ENCODE assay signal across 8 mouse cellular contexts in genomic region chr4:59548011-59548559, GRCm38 (mm10). TPM values are rescaled to one million over a fixed set of nuclear protein-coding genes. Genes with fewer than 3 reads are reported as not detected.
DNase-seq lines count a peak whose midpoint lies in the region; ATAC-seq and TF ChIP-seq lines count a peak whose summit lies in the region.

No protein-coding gene starts in this region.

- peak overlapping the region; percentile 94 for H3K9ac ChIP-seq in intestine, embryonic 14.5 days (ENCODE audit: low read length)
- peak overlapping the region; percentile 92 for H3K9ac ChIP-seq in neural tube, embryonic 15.5 days (replicated peaks)

- H3K9me3 ChIP-seq in intestine, embryonic 14.5 days (ENCODE audit: control insufficient read depth, low read length), result no peaks in the 10 kb centered on the region
- no peaks in the 10 kb centered on the region for H3K9me3 ChIP-seq in neural tube, embryonic 15.5 days (replicated peaks)

- peak overlapping the region; percentile 94 for H3K4me2 ChIP-seq in intestine, embryonic 14.5 days (ENCODE audit: low read length)
- H3K4me2 ChIP-seq in neural tube, embryonic 15.5 days, result peak overlapping the region; percentile 75

- TF ChIP-seq POLR2A in spleen, adult 2 months (IDR thresholded peaks at IDR 0.05; ENCODE audit: low read depth, low read length), result no peak

- H3K36me3 ChIP-seq in spleen, adult 2 months (ENCODE audit: control insufficient read depth, insufficient read depth, low read length), result no peaks in the 10 kb centered on the region
- H3K36me3 ChIP-seq in intestine, embryonic 14.5 days (ENCODE audit: control insufficient read depth, insufficient read depth, low read length), result no peaks in the 10 kb centered on the region
- H3K36me3 ChIP-seq in neural tube, embryonic 15.5 days, result no peaks in the 10 kb centered on the region

- no peak for TF ChIP-seq CTCF in spleen, adult 2 months (IDR thresholded peaks at IDR 0.05; ENCODE audit: extremely low read depth, insufficient read depth, insufficient read length, insufficient replicate concordance)

- H3K4me1 ChIP-seq in spleen, adult 2 months (ENCODE audit: control insufficient read depth, insufficient read depth, insufficient read length), result peaks cover 7% of the 10 kb centered on the region
- peaks cover 16% of the 10 kb centered on the region for H3K4me1 ChIP-seq in intestine, embryonic 14.5 days (replicated peaks; ENCODE audit: control insufficient read depth, insufficient read depth, low read length)
- peaks cover 11% of the 10 kb centered on the region for H3K4me1 ChIP-seq in neural tube, embryonic 15.5 days

- no peaks in the 10 kb centered on the region for H3K27me3 ChIP-seq in spleen, adult 2 months (ENCODE audit: control insufficient read depth, insufficient read depth, low read length)
- H3K27me3 ChIP-seq in intestine, embryonic 14.5 days (replicated peaks; ENCODE audit: control insufficient read depth, insufficient read depth, low read length), result no peaks in the 10 kb centered on the region
- H3K27me3 ChIP-seq in neural tube, embryonic 15.5 days (replicated peaks), result no peaks in the 10 kb centered on the region

- H3K4me3 ChIP-seq in spleen, adult 2 months (ENCODE audit: extremely low read depth, insufficient read depth, insufficient read length), result peak overlapping the region; percentile 100
- peak overlapping the region; percentile 88 for H3K4me3 ChIP-seq in intestine, embryonic 14.5 days (ENCODE audit: low read depth, low read length)
- peak overlapping the region; percentile 84 for H3K4me3 ChIP-seq in neural tube, embryonic 15.5 days (replicated peaks)

- no peak for ATAC-seq in intestine, embryonic 14.5 days (replicated peaks; ENCODE audit: low FRiP score, low TSS enrichment, low read depth)
- ATAC-seq in neural tube, embryonic 15.5 days (ENCODE audit: low FRiP score), result no peak

- WGBS in spleen, adult 2 months, result under 1% methylated on average over 18 of the region's 18 CpGs
- 3% methylated on average over 18 of the region's 18 CpGs for WGBS in intestine, embryonic 14.5 days
- WGBS in neural tube, embryonic 15.5 days, result 5% methylated on average over 18 of the region's 18 CpGs

- peak overlapping the region; percentile 100 for H3K27ac ChIP-seq in spleen, adult 2 months (ENCODE audit: insufficient read depth, low read length)
- peak overlapping the region; percentile 96 for H3K27ac ChIP-seq in intestine, embryonic 14.5 days (ENCODE audit: low read depth)
- no peak overlapping the region for H3K27ac ChIP-seq in neural tube, embryonic 15.5 days (replicated peaks)

- DNase-seq in cerebellum, adult 9-11 months, result peak; percentile 11
- DNase-seq in cerebellum, adult 18-20 months, result no peak
- no peak for DNase-seq in spleen, adult 2 months (ENCODE audit: low read depth in 1 of 2, low spot score in 2 of 2)
- DNase-seq in spleen, postnatal 14 days (ENCODE audit: low spot score in 2 of 2), result no peak
- DNase-seq in intestine, embryonic 14.5 days (ENCODE audit: low spot score), result no peak
- DNase-seq in left cerebral cortex, adult 9 months (ENCODE audit: low spot score in 2 of 2), result no peak
- no peak for DNase-seq in adipocyte (ENCODE audit: low spot score)

RNA-seq across cellular contexts. Expression of gene Ptbp3, which starts 1.1 kb away (rescaled TPM):
- polyA plus RNA-seq in spleen, adult 2 months (2012; rRNA removed), result 49.8 and 53.0 TPM in 2 replicates
- 73.7 and 73.8 TPM in 2 replicates for polyA plus RNA-seq in intestine, embryonic 14.5 days (2014; fragmentation: Nextera tagmentation; extraction: Ambion mirVana)
- polyA plus RNA-seq in neural tube, embryonic 15.5 days (2015; fragmentation: Nextera tagmentation; extraction: Ambion mirVana), result 17.3 and 27.9 TPM in 2 replicates

RNA-seq across cellular contexts. Expression of gene Hsdl2, which starts 33.3 kb away (rescaled TPM):
- polyA plus RNA-seq in spleen, adult 2 months (2012; rRNA removed), result 3.0 and 4.5 TPM in 2 replicates
- polyA plus RNA-seq in intestine, embryonic 14.5 days (2014; fragmentation: Nextera tagmentation; extraction: Ambion mirVana), result 15.8 and 17.5 TPM in 2 replicates
- polyA plus RNA-seq in neural tube, embryonic 15.5 days (2015; fragmentation: Nextera tagmentation; extraction: Ambion mirVana), result 40.0 and 43.0 TPM in 2 replicates
